ENCODE assay signal across 16 mouse cellular contexts in genomic region chr17:66852496-66852895, GRCm38 (mm10).
"Had no signal": no experiment of that assay in that cellular context is flagged by ENCODE, and none has a peak within 500 bp of the region (broad histone marks: within the 10 kb centered on the region; RNA-seq: fewer than 3 reads in every experiment).

No protein-coding gene starts in this region.

- H3K4me2 ChIP-seq: neural tube, embryonic 13.5 days; neural tube, embryonic 15.5 days; stomach, embryonic 15.5 days had no signal

- H3K27ac ChIP-seq: neural tube, embryonic 13.5 days; neural tube, embryonic 15.5 days; stomach, embryonic 15.5 days; stomach, postnatal 0 days had no signal

- H3K4me1 ChIP-seq: neural tube, embryonic 13.5 days; stomach, embryonic 15.5 days had no signal

- DNase-seq: retina, postnatal 1 day; right cerebral cortex, adult 18-20 months; right cerebral cortex, postnatal 14 days; right cerebral cortex, postnatal 25 days; right cerebral cortex, postnatal 4 days; spleen, adult 18-20 months; thymus, adult 18-20 months; thymus, adult 2 months; thymus, postnatal 14 days; thymus, postnatal 25 days; thymus, postnatal 36 days; thymus, postnatal 4 days had no signal

- H3K27me3 ChIP-seq: neural tube, embryonic 13.5 days; neural tube, embryonic 15.5 days; stomach, embryonic 15.5 days had no signal

- H3K9me3 ChIP-seq: neural tube, embryonic 13.5 days; neural tube, embryonic 15.5 days; stomach, embryonic 15.5 days had no signal

- H3K9ac ChIP-seq: neural tube, embryonic 13.5 days; neural tube, embryonic 15.5 days; stomach, embryonic 15.5 days had no signal

- H3K4me3 ChIP-seq: neural tube, embryonic 13.5 days; neural tube, embryonic 15.5 days; stomach, embryonic 15.5 days had no signal

- H3K36me3 ChIP-seq: neural tube, embryonic 13.5 days; neural tube, embryonic 15.5 days; stomach, embryonic 15.5 days had no signal
